Mouse (Mus musculus) G1E (cell line): ENCODE results near the gene Csnk1g2. TPM values are rescaled to one million over a fixed set of nuclear protein-coding genes. Genes with fewer than 3 reads are reported as not detected.

Source experiments
- ATAC-seq: 2 replicates; pipeline ENCODE4 v1.8.0; 2016; ENCODE audit warnings: mild to moderate bottlenecking; ENCODE audit not compliant: insufficient number of reproducible peaks, poor library complexity, low FRiP score, severe bottlenecking; ENCODE audit errors: extremely low read depth
- DNase-seq: peaks from one replicate; pipeline ENCODE4 v3.0.0; 2012; ENCODE audit warnings: low spot score
- H3K27me3 ChIP-seq: 2 replicates; pipeline ENCODE4 v1.6.1; 2012; ENCODE audit warnings: mild to moderate bottlenecking, low read length, inconsistent platforms; ENCODE audit not compliant: insufficient read depth
- H3K36me3 ChIP-seq: replicated peaks from 2 replicates; pipeline ENCODE3; 2012; ENCODE audit warnings: mild to moderate bottlenecking, inconsistent platforms
- H3K4me1 ChIP-seq: 2 replicates; pipeline ENCODE4 v1.6.1; 2012; ENCODE audit warnings: low read depth, low read length, inconsistent platforms, mixed read lengths; ENCODE audit not compliant: insufficient read depth
- H3K4me3 ChIP-seq: 2 replicates; pipeline ENCODE4 v1.5.1; 2012; ENCODE audit warnings: low read depth, mild to moderate bottlenecking, inconsistent platforms, low read length, moderate library complexity, mixed read lengths
- H3K9me3 ChIP-seq: replicated peaks from 2 replicates; pipeline ENCODE4 v1.6.1; 2012; ENCODE audit warnings: inconsistent platforms
- CTCF ChIP-seq: IDR thresholded peaks from 2 replicates; pipeline ENCODE4 v1.5.1; 2012; ENCODE audit warnings: low read depth, low read length, inconsistent platforms, mixed read lengths
- GATA1 ChIP-seq: IDR thresholded peaks from 2 replicates; pipeline ENCODE4 v1.6.1; 2012; ENCODE audit warnings: borderline replicate concordance, low read length, inconsistent platforms, mixed read lengths
- GATA2 ChIP-seq: IDR thresholded peaks from 2 replicates; pipeline ENCODE4 v1.6.1; 2012; ENCODE audit warnings: low read depth, low read length, inconsistent platforms, borderline replicate concordance
- POLR2AphosphoS5 ChIP-seq: IDR thresholded peaks from 2 replicates; pipeline ENCODE4 v1.6.1; 2012; ENCODE audit warnings: low read depth, low read length, inconsistent platforms; ENCODE audit not compliant: insufficient replicate concordance
- TAL1 ChIP-seq: conservative IDR thresholded peaks from 2 replicates; pipeline ENCODE4 v1.6.1; 2012; ENCODE audit warnings: low read depth, low read length, inconsistent platforms, mixed read lengths
- polyA plus RNA-seq: library from polyadenylated mRNA; stranded (reverse); fragments of >175 nt; gene quantifications from 2 replicates; pipeline ENCODE4 v1.2.3, GENCODE M21; 2012
- total RNA-seq, 2 experiments: library from RNA; stranded (forward) in 1 of 2; stranded (reverse) in 1 of 2; fragments of 200-1000 nt in 1 of 2; fragments of >200 nt in 1 of 2; fragmentation: Nextera tagmentation in 1 of 2; gene quantifications; 2 replicates each; pipeline ENCODE4 v1.2.3; 2014 to 2017

Csnk1g2 gene
- total and polyA plus RNA-seq, 3 experiments: 110 to 470 (median 189) TPM

- Histone ChIP-seq H3K4me3 (no peak overlapping the region; the same call in 1 of the 2 replicates), H3K36me3 (peaks cover 84% of the 10 kb centered on the region), H3K4me1 (peaks cover 85% of the 10 kb centered on the region), H3K27me3 (no peaks in the 10 kb centered on the region), H3K9me3 (no peaks in the 10 kb centered on the region)
- DNase-seq: no peak
- no peak for ATAC-seq
- TF ChIP-seq GATA2 (no peak), POLR2AphosphoS5 (no peak), TAL1 (no peak), GATA1 (no peak), CTCF (no peak)
Observed at GRCm38 (mm10) chr10:80584642-80585552, 37.7 kb upstream of the Csnk1g2 start.

- Histone ChIP-seq H3K4me1 (peaks cover 84% of the 10 kb centered on the region), H3K27me3 (no peaks in the 10 kb centered on the region), H3K4me3 (no peak overlapping the region; the same call in 1 of the 2 replicates), H3K9me3 (no peaks in the 10 kb centered on the region), H3K36me3 (peaks cover 81% of the 10 kb centered on the region)
- TF ChIP-seq POLR2AphosphoS5 (no peak), GATA2 (no peak), TAL1 (no peak), CTCF (no peak), GATA1 (no peak)
- DNase-seq (no peak), ATAC-seq (no peak)
Observed at GRCm38 (mm10) chr10:80585581-80585980, 37.1 kb upstream of the Csnk1g2 start.

- peaks cover 81% of the 10 kb centered on the region for H3K4me1 ChIP-seq
- ATAC-seq (no peak), DNase-seq (no peak)
- H3K9me3 ChIP-seq: no peaks in the 10 kb centered on the region
- no peak overlapping the region; the same call in 1 of the 2 replicates for H3K4me3 ChIP-seq
- no peak for TF ChIP-seq GATA2
- no peak for TF ChIP-seq POLR2AphosphoS5
- no peak for TF ChIP-seq CTCF
- no peak for TF ChIP-seq GATA1
- no peak for TF ChIP-seq TAL1
- H3K27me3 ChIP-seq: no peaks in the 10 kb centered on the region
- peaks cover 71% of the 10 kb centered on the region for H3K36me3 ChIP-seq
Observed at GRCm38 (mm10) chr10:80586407-80587304, 36.0 kb upstream of the Csnk1g2 start.

GRCm38 (mm10) chr10:80587305-80587657, 35.4 kb upstream of the Csnk1g2 start:
- Histone ChIP-seq H3K27me3 (no peaks in the 10 kb centered on the region), H3K36me3 (peaks cover 64% of the 10 kb centered on the region), H3K4me3 (peak overlapping the region; percentile 49; the same call in 1 of the 2 replicates), H3K9me3 (no peaks in the 10 kb centered on the region), H3K4me1 (peaks cover 78% of the 10 kb centered on the region)
- DNase-seq (no peak), ATAC-seq (no peak)
- TF ChIP-seq POLR2AphosphoS5: no peak
- TF ChIP-seq TAL1: no peak
- TF ChIP-seq CTCF: no peak
- no peak for TF ChIP-seq GATA1
- no peak for TF ChIP-seq GATA2

GRCm38 (mm10) chr10:80589127-80589878, 33.3 kb upstream of the Csnk1g2 start:
- Histone ChIP-seq H3K4me3 (peak overlapping the region; percentile 97), H3K36me3 (peaks cover 45% of the 10 kb centered on the region), H3K4me1 (peaks cover 61% of the 10 kb centered on the region), H3K27me3 (no peaks in the 10 kb centered on the region), H3K9me3 (no peaks in the 10 kb centered on the region)
- no peak for TF ChIP-seq POLR2AphosphoS5
- TF ChIP-seq TAL1: no peak
- no peak for TF ChIP-seq GATA1
- no peak for TF ChIP-seq CTCF
- TF ChIP-seq GATA2: no peak
- ATAC-seq (no peak), DNase-seq (no peak)
